Mouse (Mus musculus) stomach, embryonic 15.5 days (tissue): Measurements from ENCODE around the gene D11Wsu47e. TPM values are rescaled to one million over a fixed set of nuclear protein-coding genes. Genes with fewer than 3 reads are reported as not detected.
"Not testable (repeated sequence)": the region's sequence is repeated elsewhere in the genome, so short reads cannot be mapped to it uniquely, and the experiment has no call there.

Experiments
- ATAC-seq: fragments of 200-750 bp; cut with Nextera tagmentation; 2 replicates; pipeline ENCODE4 v1.8.0; 2017; ENCODE audit warnings: low read depth, moderate number of reproducible peaks, moderate TSS enrichment; ENCODE audit not compliant: insufficient read depth, low FRiP score
- H3K27ac ChIP-seq: fragments of 300-500 bp; sonication (generic); 2 replicates; pipeline ENCODE4 v1.5.1; 2015; ENCODE audit warnings: mild to moderate bottlenecking, inconsistent platforms
- H3K27me3 ChIP-seq: fragments of 300-500 bp; sonication (generic); replicated peaks from 2 replicates; pipeline ENCODE4 v1.6.1; 2015; ENCODE audit warnings: inconsistent platforms
- H3K36me3 ChIP-seq: fragments of 300-500 bp; sonication (generic); 2 replicates; pipeline ENCODE4 v1.6.1; 2015; ENCODE audit warnings: inconsistent platforms
- H3K4me1 ChIP-seq: fragments of 300-500 bp; sonication (generic); 2 replicates; pipeline ENCODE4 v1.6.1; 2015; ENCODE audit warnings: inconsistent platforms
- H3K4me2 ChIP-seq: fragments of 300-500 bp; sonication (generic); 2 replicates; pipeline ENCODE4 v1.6.1; 2015; ENCODE audit warnings: mild to moderate bottlenecking, inconsistent platforms
- H3K4me3 ChIP-seq: fragments of 300-500 bp; sonication (generic); replicated peaks from 2 replicates; pipeline ENCODE4 v1.5.1; 2015; ENCODE audit warnings: inconsistent platforms
- H3K9ac ChIP-seq: fragments of 300-500 bp; sonication (generic); 2 replicates; pipeline ENCODE4 v1.6.1; 2015; ENCODE audit warnings: inconsistent platforms
- H3K9me3 ChIP-seq: fragments of 300-500 bp; sonication (generic); 2 replicates; pipeline ENCODE4 v1.6.1; 2016; ENCODE audit warnings: inconsistent platforms
- WGBS: fragments of 180-500 bp; shearing (Covaris S2); methylation state at CpG from one replicate; pipeline ENCODE4 v1.1.7; 2015; 5-methylcytosine and 5-hydroxymethylcytosine counted together
- polyA plus RNA-seq: library from polyadenylated mRNA; unstranded; fragments of >200 nt; fragmentation: Nextera tagmentation; extraction: Ambion mirVana; gene quantifications from 2 replicates; pipeline ENCODE4 v1.2.1, GENCODE M21; 2015

D11Wsu47e gene
- polyA plus RNA-seq, 1 experiment from 2014 or later: 20.7 TPM

DNA sequence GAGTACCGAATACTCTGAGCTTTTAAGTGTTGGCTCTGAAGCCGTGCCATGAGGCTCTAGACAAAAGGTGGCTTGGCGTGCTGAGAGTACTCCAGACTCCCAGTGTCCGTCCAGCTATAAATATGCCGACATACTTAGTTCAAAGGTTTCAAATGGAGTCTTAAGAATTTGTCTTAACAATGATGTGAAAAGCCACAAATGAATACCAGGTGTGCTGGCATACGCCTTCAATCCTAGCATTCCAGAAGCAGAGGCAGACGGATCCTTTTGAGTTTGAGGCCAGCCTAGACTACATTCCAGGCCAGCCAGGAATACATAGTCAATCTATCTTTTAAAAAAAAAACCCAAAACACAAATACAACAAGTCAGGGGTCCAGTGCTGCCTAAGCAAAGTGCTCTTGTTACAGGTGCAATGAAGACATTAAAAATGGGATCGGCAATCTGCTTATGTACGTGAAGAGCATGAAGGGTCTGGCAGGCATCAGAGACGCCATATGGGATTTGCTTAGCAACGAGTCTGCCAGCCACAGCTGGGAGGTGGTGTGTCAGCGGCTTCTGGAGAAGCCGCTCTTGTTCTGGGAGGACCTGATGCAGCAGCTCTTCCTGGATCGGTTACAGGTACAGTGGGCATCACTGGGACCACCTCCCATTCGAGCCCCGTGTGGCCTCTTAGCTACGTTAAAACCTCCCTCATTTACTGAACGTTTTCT is 29.5 kb upstream of the D11Wsu47e start:
- H3K27me3 ChIP-seq: no peaks in the 10 kb centered on the region
- H3K9ac ChIP-seq: no peak overlapping the region
- no peaks in the 10 kb centered on the region for H3K9me3 ChIP-seq
- WGBS: 83% methylated on average over 18 of the region's 18 CpGs
- no peak overlapping the region for H3K4me3 ChIP-seq
- no peak for ATAC-seq
- no peak overlapping the region for H3K4me2 ChIP-seq
- no peak overlapping the region for H3K27ac ChIP-seq
- peaks cover 62% of the 10 kb centered on the region for H3K36me3 ChIP-seq
- H3K4me1 ChIP-seq: peaks cover 14% of the 10 kb centered on the region

DNA sequence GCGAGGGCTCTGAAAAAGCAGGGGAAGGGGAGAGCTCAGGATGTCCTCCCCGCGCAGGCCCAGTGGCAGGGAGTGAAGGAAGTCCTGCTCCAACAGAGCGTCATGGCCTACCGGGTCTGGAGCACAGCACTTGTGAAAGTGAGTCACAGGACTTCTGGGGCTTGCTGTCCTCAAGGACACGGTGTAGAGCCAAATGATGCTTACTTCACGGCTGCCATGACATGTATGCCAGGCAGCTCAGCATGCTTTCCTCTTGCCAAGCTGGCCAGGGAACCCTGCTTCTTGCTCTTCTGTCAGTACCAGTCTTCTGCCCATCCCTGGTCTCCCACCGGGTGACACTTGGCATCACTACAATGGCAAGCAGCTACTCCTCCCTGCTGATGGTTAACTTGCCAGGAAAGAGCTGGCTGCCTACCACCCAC is 27.7 kb upstream of the D11Wsu47e start:
- ATAC-seq: no peak
- Histone ChIP-seq H3K4me2 (no peak overlapping the region), H3K27ac (no peak overlapping the region), H3K4me3 (no peak overlapping the region), H3K4me1 (peaks cover 4% of the 10 kb centered on the region; the same call in 1 of the 2 replicates), H3K36me3 (peaks cover 72% of the 10 kb centered on the region), H3K9ac (no peak overlapping the region), H3K27me3 (no peaks in the 10 kb centered on the region), H3K9me3 (no peaks in the 10 kb centered on the region)
- 88% methylated on average over 8 of the region's 8 CpGs for WGBS

DNA sequence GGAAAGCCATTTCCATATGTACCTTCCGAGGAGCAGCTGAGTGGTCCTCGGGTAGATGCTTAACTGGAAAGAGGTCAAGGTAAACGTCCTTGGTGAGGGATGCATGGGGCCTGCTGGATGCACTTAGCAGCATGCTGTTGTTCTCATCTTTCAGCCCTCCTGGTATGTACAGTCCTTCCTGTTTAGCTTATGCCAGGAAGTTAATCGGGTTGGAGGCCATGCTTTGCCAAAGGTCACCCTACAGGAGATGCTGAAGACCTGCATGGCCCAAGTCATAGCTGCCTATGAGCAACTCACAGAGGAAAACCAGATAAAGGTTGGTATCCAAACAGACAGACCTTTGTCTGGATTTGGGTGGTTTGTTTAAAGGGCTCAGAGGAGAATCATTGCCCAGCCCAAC is 27.0 kb upstream of the D11Wsu47e start:
- Histone ChIP-seq H3K36me3 (peaks cover 79% of the 10 kb centered on the region), H3K4me1 (no peaks in the 10 kb centered on the region), H3K9me3 (no peaks in the 10 kb centered on the region), H3K4me2 (no peak overlapping the region), H3K27me3 (no peaks in the 10 kb centered on the region), H3K4me3 (no peak overlapping the region), H3K27ac (no peak overlapping the region), H3K9ac (no peak overlapping the region)
- no peak for ATAC-seq
- 46% methylated on average over 4 of the region's 4 CpGs for WGBS

DNA sequence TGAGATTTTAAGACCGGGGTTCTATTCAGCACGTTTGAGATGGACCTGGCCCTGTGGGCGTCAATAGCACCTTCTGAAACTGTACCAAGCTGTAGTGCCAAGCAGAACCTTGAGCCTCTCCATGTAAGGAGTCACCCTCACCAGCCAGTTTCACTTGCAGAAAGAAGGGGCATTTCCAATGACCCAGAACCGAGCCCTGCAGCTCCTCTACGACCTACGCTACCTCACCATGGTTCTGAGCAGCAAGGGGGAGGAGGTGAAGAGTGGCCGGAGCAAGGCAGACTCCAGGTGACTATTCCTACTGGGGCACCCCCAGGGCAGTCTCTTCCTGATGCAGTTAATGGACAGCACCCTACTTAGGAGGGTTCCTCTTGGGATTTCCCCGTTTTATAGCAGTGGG is 25.9 kb upstream of the D11Wsu47e start:
- no peak overlapping the region for H3K9ac ChIP-seq
- ATAC-seq: no peak
- H3K4me1 ChIP-seq: no peaks in the 10 kb centered on the region
- H3K27ac ChIP-seq: no peak overlapping the region
- H3K9me3 ChIP-seq: no peaks in the 10 kb centered on the region
- no peaks in the 10 kb centered on the region for H3K27me3 ChIP-seq
- 86% methylated on average over 8 of the region's 8 CpGs for WGBS
- no peak overlapping the region for H3K4me3 ChIP-seq
- no peak overlapping the region for H3K4me2 ChIP-seq
- peaks cover 73% of the 10 kb centered on the region for H3K36me3 ChIP-seq

DNA sequence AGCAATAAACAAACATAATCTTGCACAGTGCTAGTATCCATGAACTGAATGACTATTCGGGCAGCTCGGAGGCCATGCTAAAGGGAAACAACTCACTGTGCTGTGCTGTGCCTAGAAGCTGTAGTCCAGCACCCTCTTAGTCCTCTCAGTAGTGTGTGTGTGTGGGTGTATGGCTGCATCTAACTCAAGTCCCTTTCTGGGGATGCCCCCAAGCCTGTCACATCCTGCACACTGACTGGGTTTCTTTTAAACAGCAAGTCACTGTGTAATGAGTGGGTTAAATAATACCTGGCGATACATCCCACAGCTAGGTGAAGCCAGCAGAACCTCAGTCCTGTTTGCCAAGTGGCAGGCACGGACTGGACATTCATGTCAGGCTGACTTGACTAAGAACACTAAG is 25.4 kb upstream of the D11Wsu47e start:
- Histone ChIP-seq H3K9ac (no peak overlapping the region), H3K4me1 (no peaks in the 10 kb centered on the region), H3K4me2 (no peak overlapping the region), H3K9me3 (no peaks in the 10 kb centered on the region), H3K27ac (no peak overlapping the region), H3K4me3 (no peak overlapping the region), H3K36me3 (peaks cover 74% of the 10 kb centered on the region), H3K27me3 (no peaks in the 10 kb centered on the region)
- ATAC-seq: no peak
- 79% methylated on average over 4 of the region's 4 CpGs for WGBS

DNA sequence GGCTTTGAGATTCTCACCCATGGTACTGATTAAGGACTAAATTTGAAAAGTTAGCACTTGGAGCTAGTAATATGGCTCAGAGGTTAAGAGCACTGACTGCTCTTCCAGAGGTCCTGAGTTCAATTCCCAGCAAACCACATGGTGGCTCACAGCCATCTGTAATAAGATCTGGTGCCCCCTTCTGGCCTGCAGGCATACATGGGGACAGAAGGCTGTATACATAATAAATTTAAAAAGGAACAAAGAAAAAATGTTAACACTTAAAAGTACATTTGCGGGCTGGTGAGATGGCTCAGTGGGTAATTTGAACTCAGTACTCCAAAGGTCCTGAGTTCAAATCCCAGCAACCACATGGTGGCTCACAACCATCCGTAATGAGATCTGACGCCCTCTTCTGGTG is 24.0 kb upstream of the D11Wsu47e start:
- H3K9ac ChIP-seq, H3K27me3 ChIP-seq, H3K4me2 ChIP-seq, H3K27ac ChIP-seq, H3K9me3 ChIP-seq, ATAC-seq, H3K4me3 ChIP-seq, H3K4me1 ChIP-seq: not testable (repeated sequence)
- WGBS: 93% methylated on average over 3 of the region's 3 CpGs
- H3K36me3 ChIP-seq: peaks cover 66% of the 10 kb centered on the region

DNA sequence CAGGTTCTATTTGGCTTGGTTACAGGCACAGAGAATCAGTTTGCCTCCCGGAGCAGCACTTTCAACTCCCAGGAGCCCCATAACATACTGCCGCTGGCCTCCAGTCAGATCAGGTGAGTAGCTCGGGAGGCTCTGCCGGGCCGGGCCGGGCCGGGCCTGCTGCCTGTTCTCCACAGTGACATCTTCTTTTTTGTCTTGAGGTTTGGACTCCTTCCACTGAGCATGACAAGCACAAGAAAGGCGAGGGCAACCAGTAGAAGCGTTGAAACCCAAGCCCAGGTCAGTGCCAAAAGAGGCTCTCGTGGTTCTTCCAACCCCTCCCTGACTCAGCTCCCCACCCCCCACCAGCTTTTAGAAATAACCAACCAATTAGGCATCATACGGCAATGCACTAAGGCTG is 23.3 kb upstream of the D11Wsu47e start:
- Histone ChIP-seq H3K9ac (no peak overlapping the region), H3K27ac (no peak overlapping the region), H3K36me3 (peaks cover 58% of the 10 kb centered on the region), H3K4me1 (no peaks in the 10 kb centered on the region), H3K4me2 (no peak overlapping the region), H3K9me3 (no peaks in the 10 kb centered on the region), H3K4me3 (no peak overlapping the region), H3K27me3 (no peaks in the 10 kb centered on the region)
- no peak for ATAC-seq
- 94% methylated on average over 11 of the region's 11 CpGs for WGBS

DNA sequence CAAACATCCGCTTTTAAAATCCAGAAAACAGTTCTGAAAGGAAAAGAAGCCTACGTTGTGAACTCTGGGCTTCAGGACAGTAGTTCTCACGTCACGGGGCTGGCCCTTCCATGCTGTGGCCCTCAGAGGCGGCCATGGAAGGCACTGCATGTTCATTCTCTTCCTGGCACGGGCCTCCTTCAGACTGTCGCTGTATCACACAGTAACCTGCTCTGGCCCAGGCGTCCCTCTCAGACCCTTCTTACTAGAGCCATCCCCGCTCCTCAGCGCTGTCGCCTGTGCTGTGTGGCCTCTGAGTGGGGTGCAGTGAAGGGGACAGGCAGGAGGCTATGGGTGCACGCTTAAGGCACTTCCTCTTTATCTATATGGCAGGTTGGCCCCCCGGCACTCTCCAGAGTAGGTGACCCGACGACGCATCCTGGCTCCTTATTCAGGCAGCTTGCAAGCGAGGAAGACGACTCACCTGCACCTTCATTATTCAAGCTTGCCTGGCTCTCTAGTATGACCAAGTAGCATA is 22.3 kb upstream of the D11Wsu47e start:
- no peak for ATAC-seq
- H3K9me3 ChIP-seq: no peaks in the 10 kb centered on the region
- peaks cover 49% of the 10 kb centered on the region for H3K36me3 ChIP-seq
- H3K4me3 ChIP-seq: no peak overlapping the region
- WGBS: 90% methylated on average over 18 of the region's 18 CpGs
- no peak overlapping the region for H3K4me2 ChIP-seq
- no peak overlapping the region for H3K27ac ChIP-seq
- H3K27me3 ChIP-seq: no peaks in the 10 kb centered on the region
- no peak overlapping the region for H3K9ac ChIP-seq
- no peaks in the 10 kb centered on the region for H3K4me1 ChIP-seq

DNA sequence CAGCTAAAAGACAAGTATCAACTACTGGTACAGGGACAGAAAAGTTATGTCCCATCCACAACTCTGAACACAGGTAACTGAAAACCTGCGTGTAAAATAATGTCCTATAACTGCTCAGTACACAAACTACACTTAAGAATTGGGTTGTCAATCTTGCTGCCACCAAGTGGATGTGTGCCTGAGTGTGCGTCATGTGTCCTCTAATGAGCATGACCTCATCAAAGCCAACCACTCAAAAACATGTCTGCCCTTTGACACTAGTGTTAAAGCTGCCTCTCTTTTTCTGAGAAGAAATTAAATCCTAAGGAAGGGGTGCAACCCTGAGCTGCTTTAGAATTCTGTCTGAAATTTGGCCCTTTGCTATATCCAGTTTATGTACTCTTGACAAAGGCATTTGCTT is 19.9 kb upstream of the D11Wsu47e start:
- no peaks in the 10 kb centered on the region for H3K27me3 ChIP-seq
- no peak overlapping the region for H3K4me3 ChIP-seq
- no peak for ATAC-seq
- peaks cover 11% of the 10 kb centered on the region for H3K4me1 ChIP-seq
- H3K9me3 ChIP-seq: no peaks in the 10 kb centered on the region
- peaks cover 30% of the 10 kb centered on the region for H3K36me3 ChIP-seq
- WGBS: 73% methylated on average over 2 of the region's 2 CpGs
- no peak overlapping the region for H3K4me2 ChIP-seq
- H3K27ac ChIP-seq: no peak overlapping the region
- no peak overlapping the region for H3K9ac ChIP-seq

DNA sequence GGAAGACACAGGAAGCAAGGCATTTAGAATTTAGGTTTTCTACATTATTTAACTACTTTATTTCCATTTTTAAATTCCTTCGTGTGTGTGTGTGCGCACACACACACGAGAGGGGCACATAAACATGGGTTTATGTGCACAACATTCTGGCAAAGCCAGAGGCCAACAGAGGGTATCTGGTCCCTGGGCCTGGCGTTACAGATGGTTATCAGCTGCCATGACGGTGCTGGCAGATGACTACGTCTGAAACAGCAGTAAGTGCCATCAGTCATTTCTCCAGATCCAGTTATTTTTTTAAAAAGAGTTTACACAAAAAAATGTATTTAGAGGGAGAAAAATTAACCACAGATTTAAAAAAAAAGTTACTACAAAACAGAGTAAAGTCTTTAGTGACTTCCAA is 18.0 kb upstream of the D11Wsu47e start:
- Histone ChIP-seq H3K27ac (no peak overlapping the region; the same call in 1 of the 2 replicates), H3K4me1 (peaks cover 11% of the 10 kb centered on the region), H3K9ac (no peak overlapping the region), H3K4me2 (no peak overlapping the region), H3K4me3 (no peak overlapping the region), H3K27me3 (no peaks in the 10 kb centered on the region), H3K36me3 (peaks cover 26% of the 10 kb centered on the region), H3K9me3 (no peaks in the 10 kb centered on the region)
- ATAC-seq: no peak
- WGBS: 64% methylated on average over 6 of the region's 6 CpGs

DNA sequence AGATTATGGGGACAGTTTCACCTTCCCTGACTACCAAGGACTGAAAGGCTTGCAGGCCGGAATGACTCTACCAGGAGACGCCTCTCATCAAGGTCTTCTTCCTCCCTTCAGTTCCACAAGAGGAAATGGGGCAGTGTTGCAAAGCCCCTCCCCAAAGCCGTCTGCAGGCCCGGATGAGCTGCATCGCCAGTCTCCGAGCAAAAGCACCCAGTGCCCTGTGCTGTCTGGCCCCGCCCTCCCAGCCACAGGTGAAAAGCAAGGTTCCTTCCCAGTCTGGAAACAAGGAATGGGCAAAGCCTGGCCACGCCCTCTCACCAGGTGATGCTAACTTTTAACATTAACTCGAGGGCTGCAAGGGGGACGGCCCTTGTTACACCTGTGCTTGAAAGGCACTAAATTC is 17.6 kb upstream of the D11Wsu47e start:
- H3K27me3 ChIP-seq: no peaks in the 10 kb centered on the region
- peaks cover 11% of the 10 kb centered on the region for H3K4me1 ChIP-seq
- no peak overlapping the region for H3K4me3 ChIP-seq
- peaks cover 25% of the 10 kb centered on the region for H3K36me3 ChIP-seq
- H3K27ac ChIP-seq: peak overlapping the region; percentile 85
- no peaks in the 10 kb centered on the region for H3K9me3 ChIP-seq
- H3K4me2 ChIP-seq: peak overlapping the region; percentile 25; the same call in 1 of the 2 replicates
- H3K9ac ChIP-seq: no peak overlapping the region
- WGBS: 49% methylated on average over 10 of the region's 10 CpGs
- ATAC-seq: peak; percentile 49; the same call in 1 of the 2 replicates

DNA sequence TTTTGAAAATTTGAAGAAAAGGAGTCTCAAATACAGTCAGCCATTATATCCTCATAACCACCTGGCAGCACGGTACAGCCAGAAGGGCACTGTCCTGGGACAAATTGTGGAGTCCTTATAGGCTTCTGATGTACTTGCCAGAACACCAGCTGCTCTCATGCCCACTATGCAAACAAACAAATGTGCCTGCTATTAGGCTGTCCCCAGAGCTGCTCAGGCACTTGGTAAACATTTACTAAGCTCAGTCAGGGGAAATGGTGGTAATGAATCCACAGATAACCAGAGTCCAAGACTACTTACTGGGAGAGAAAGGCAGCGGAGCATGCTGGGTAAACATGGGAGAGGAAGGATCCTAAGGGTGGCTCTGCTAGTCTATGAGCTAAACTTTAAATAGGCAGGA is 17.1 kb upstream of the D11Wsu47e start:
- Histone ChIP-seq H3K36me3 (peaks cover 20% of the 10 kb centered on the region), H3K9me3 (no peaks in the 10 kb centered on the region)
- WGBS: 58% methylated on average over 2 of the region's 2 CpGs

More for the DNA sequence above, 17.1 kb upstream of the D11Wsu47e start:
- no peak overlapping the region for H3K9ac ChIP-seq
- H3K27me3 ChIP-seq: no peaks in the 10 kb centered on the region
- peaks cover 11% of the 10 kb centered on the region for H3K4me1 ChIP-seq
- H3K4me3 ChIP-seq: no peak overlapping the region
- H3K4me2 ChIP-seq: peak overlapping the region; percentile 25; the same call in 1 of the 2 replicates
- peak; percentile 80 for ATAC-seq
- H3K27ac ChIP-seq: peak overlapping the region; percentile 85
